Mouse (Mus musculus) lung, postnatal 0 days (tissue): ENCODE measurements around the gene Kxd1. TPM values are rescaled to one million over a fixed set of nuclear protein-coding genes. Genes with fewer than 3 reads are reported as not detected.

Source experiments
- ATAC-seq: fragments of 200-750 bp; cut with Nextera tagmentation; 2 replicates; pipeline ENCODE4 v1.8.0; 2017; ENCODE audit warnings: moderate library complexity
- DNase-seq: peaks from one replicate; pipeline ENCODE4 v3.0.0-alpha.2; 2016; ENCODE audit warnings: low spot score
- H3K27ac ChIP-seq: fragments of 300-500 bp; sonication (generic); 2 replicates; pipeline ENCODE4 v1.5.1; 2014; ENCODE audit warnings: antibody characterized with exemption, mild to moderate bottlenecking, low read length, mixed read lengths
- H3K27me3 ChIP-seq: fragments of 300-500 bp; sonication (generic); replicated peaks from 2 replicates; pipeline ENCODE4 v1.6.1; 2014; ENCODE audit warnings: low read length, mixed read lengths; ENCODE audit not compliant: insufficient read depth
- H3K36me3 ChIP-seq: fragments of 300-500 bp; sonication (generic); 2 replicates; pipeline ENCODE4 v1.6.1; 2014; ENCODE audit warnings: low read length, mixed read lengths; ENCODE audit not compliant: insufficient read depth
- H3K4me1 ChIP-seq: fragments of 300-500 bp; sonication (generic); 2 replicates; pipeline ENCODE4 v1.6.1; 2014; ENCODE audit warnings: antibody characterized with exemption, low read depth, low read length, mixed read lengths; ENCODE audit not compliant: insufficient read depth
- H3K4me2 ChIP-seq: fragments of 300-500 bp; sonication (generic); replicated peaks from 2 replicates; pipeline ENCODE4 v1.6.1; 2014; ENCODE audit warnings: low read depth, mild to moderate bottlenecking, low read length, moderate library complexity, mixed read lengths
- H3K4me3 ChIP-seq: fragments of 300-500 bp; sonication (generic); 2 replicates; pipeline ENCODE4 v1.5.1; 2014; ENCODE audit warnings: low read depth, low read length
- H3K9ac ChIP-seq: fragments of 300-500 bp; sonication (generic); replicated peaks from 2 replicates; pipeline ENCODE4 v1.6.1; 2014; ENCODE audit warnings: low read depth, mild to moderate bottlenecking
- H3K9me3 ChIP-seq: fragments of 300-500 bp; sonication (generic); 2 replicates; pipeline ENCODE4 v1.6.1; 2016; ENCODE audit warnings: low read length, mixed read lengths
- CTCF ChIP-seq: IDR thresholded peaks from 2 replicates; pipeline ENCODE4 v1.5.1; 2016; ENCODE audit warnings: antibody characterized with exemption, mild to moderate bottlenecking
- EP300 ChIP-seq: IDR thresholded peaks from 2 replicates; pipeline ENCODE4 v1.6.1; 2016; ENCODE audit warnings: antibody characterized with exemption, mild to moderate bottlenecking, control low read depth
- WGBS: fragments of 180-500 bp; shearing (Covaris S2); extraction: QIAGEN DNeasy Blood & Tissue Kit; methylation state at CpG from one replicate; pipeline ENCODE4 v1.1.7; 2014; 5-methylcytosine and 5-hydroxymethylcytosine counted together
- polyA plus RNA-seq: library from polyadenylated mRNA; unstranded; fragments of >200 nt; fragmentation: Nextera tagmentation; extraction: Ambion mirVana; gene quantifications from 2 replicates; pipeline ENCODE4 v1.2.1, GENCODE M21; 2015

Gene Kxd1
- polyA plus RNA-seq, 1 experiment from 2014 or later, result 62.4 TPM

- no peaks in the 10 kb centered on the region for H3K9me3 ChIP-seq
- ATAC-seq, result no peak
- peak overlapping the region; percentile 82 for H3K4me2 ChIP-seq
- no peak for DNase-seq
- 4% methylated on average over 28 of the region's 28 CpGs for WGBS
- peak overlapping the region; percentile 49; the same call in 1 of the 2 replicates for H3K4me3 ChIP-seq
- peaks cover 16% of the 10 kb centered on the region for H3K4me1 ChIP-seq
- no peak overlapping the region for H3K27ac ChIP-seq
- peaks cover 42% of the 10 kb centered on the region for H3K27me3 ChIP-seq
- TF ChIP-seq CTCF (no peak), EP300 (no peak)
- no peak overlapping the region for H3K9ac ChIP-seq
- no peaks in the 10 kb centered on the region for H3K36me3 ChIP-seq
Observed at GRCm38 (mm10) chr8:70494416-70494945, 33.3 kb downstream of the Kxd1 start.

GRCm38 (mm10) chr8:70493692-70494415 lies 33.9 kb downstream of the Kxd1 start:
- no peak overlapping the region for H3K27ac ChIP-seq
- peak overlapping the region; percentile 82 for H3K4me2 ChIP-seq
- peaks cover 42% of the 10 kb centered on the region for H3K27me3 ChIP-seq
- H3K4me3 ChIP-seq, result peak overlapping the region; percentile 49
- H3K4me1 ChIP-seq, result peaks cover 21% of the 10 kb centered on the region
- DNase-seq (no peak), ATAC-seq (no peak)
- 0% methylated on average over 39 of the region's 47 CpGs for WGBS
- no peaks in the 10 kb centered on the region for H3K9me3 ChIP-seq
- no peaks in the 10 kb centered on the region for H3K36me3 ChIP-seq
- TF ChIP-seq EP300 (no peak), CTCF (no peak)
- H3K9ac ChIP-seq, result no peak overlapping the region

- DNase-seq (no peak), ATAC-seq (peak; percentile 15; the same call in 1 of the 2 replicates)
- no peaks in the 10 kb centered on the region for H3K9me3 ChIP-seq
- peak within 1 kb of the TSS; percentile 82 for H3K4me2 ChIP-seq
- H3K9ac ChIP-seq, result peak within 1 kb of the TSS; percentile 26; the same call in 1 of the 2 replicates
- no peak within 1 kb of the TSS for H3K27ac ChIP-seq
- H3K27me3 ChIP-seq, result peaks cover 50% of the 10 kb centered on the region
- H3K4me1 ChIP-seq, result peaks cover 28% of the 10 kb centered on the region
- WGBS, result under 1% methylated on average over 49 of the region's 93 CpGs
- no peak for TF ChIP-seq EP300
- TF ChIP-seq CTCF, result no peak
- H3K4me3 ChIP-seq, result peak within 1 kb of the TSS; percentile 49
- H3K36me3 ChIP-seq, result no peaks in the 10 kb centered on the region
Observed at GRCm38 (mm10) chr8:70492664-70493640, 34.8 kb downstream of the Kxd1 start, which contains the start of gene Crlf1. Crlf1 (plus strand) TSS chr8:70493158.

DNA sequence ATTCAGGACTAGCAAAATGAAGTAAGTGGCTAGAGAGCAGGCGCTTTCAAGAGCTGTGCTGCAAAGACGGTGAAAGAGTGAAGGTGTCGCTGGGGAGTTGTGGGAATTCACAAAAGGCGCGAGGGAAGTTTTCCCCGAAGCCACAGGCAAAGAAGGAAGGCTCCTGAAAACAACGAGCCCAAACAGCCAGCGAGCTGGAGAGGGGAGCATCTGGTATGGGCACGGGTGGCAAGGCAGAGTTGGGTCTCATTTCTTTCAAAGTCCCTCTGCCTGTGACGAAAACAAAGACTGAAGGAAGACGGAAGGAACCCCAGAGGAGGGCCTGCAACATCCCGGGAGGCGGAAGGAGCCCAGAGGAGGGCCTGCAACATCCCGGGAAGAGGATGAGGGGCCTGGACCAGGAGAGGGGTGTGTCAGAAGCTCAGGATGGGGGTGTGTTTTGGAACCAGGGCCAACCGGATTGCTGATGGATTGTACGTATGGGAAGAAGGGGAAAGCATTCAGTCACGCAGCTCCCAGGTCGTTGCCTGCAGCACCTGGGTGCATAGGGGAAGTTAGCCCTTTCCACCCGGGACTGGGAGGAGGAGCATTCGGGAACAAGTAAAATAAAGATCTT lies 36.8 kb downstream of the Kxd1 start:
- H3K9me3 ChIP-seq, result no peaks in the 10 kb centered on the region
- WGBS, result 5% methylated on average over 20 of the region's 20 CpGs
- peaks cover 28% of the 10 kb centered on the region for H3K4me1 ChIP-seq
- DNase-seq (peak; percentile 45), ATAC-seq (no peak)
- H3K4me2 ChIP-seq, result peak overlapping the region; percentile 82; the same call in 1 of the 2 replicates
- no peak overlapping the region for H3K4me3 ChIP-seq
- TF ChIP-seq CTCF (no peak), EP300 (no peak)
- H3K27ac ChIP-seq, result peak overlapping the region; percentile 57
- peaks cover 51% of the 10 kb centered on the region for H3K27me3 ChIP-seq
- H3K9ac ChIP-seq, result no peak overlapping the region
- no peaks in the 10 kb centered on the region for H3K36me3 ChIP-seq

DNA sequence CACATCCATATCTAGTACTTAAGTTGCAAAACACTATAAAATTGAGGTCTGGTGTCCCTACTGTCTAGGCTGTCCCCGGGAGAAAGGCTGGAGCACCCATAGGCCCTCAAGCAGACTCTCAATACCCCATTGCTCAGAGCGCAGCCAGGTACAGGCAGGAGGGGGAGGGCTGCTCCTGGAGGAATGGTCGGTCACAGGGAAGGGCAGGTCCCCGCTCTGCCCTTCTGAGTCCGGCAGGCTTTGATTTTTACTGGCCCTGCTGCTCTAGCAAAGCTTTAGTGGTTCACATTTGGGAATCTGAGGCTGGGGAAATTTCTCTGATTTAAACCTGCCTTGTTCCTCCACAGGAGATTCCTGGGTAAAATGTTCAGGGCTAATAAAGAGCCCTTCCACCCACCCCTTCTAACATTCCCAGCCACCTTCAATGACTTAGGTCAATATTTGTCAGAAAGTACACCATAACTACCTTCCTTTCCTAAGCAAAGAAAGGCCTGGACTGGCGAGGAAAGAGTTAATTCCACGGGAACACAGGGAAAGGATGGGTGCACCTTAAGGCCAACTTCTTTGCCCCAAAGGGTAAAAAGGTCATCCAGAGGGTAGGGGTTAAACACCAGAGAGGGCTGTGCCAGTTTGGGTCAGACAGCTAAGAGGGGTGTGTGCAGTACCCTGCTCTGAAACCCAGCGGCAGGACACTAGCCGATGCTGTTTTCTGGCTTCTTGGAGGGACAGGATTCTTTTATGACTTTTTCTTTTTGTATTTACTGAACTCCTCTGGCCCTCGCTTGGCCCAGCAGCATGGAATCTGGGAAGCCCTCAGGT lies 37.5 kb downstream of the Kxd1 start:
- H3K27ac ChIP-seq, result peak overlapping the region; percentile 88
- peaks cover 56% of the 10 kb centered on the region for H3K27me3 ChIP-seq
- 19% methylated on average over 10 of the region's 10 CpGs for WGBS
- TF ChIP-seq CTCF (no peak), EP300 (peak; percentile 64)
- peak overlapping the region; percentile 82 for H3K4me2 ChIP-seq
- peaks cover 23% of the 10 kb centered on the region for H3K4me1 ChIP-seq
- DNase-seq (peak; percentile 75), ATAC-seq (peak; percentile 50)
- no peaks in the 10 kb centered on the region for H3K36me3 ChIP-seq
- no peaks in the 10 kb centered on the region for H3K9me3 ChIP-seq
- H3K9ac ChIP-seq, result no peak overlapping the region
- H3K4me3 ChIP-seq, result peak overlapping the region; percentile 29; the same call in 1 of the 2 replicates
